Mouse (Mus musculus) MEL (cell line): ENCODE data around the gene Mical3.

Experiments
- BHLHE40 ChIP-seq: IDR thresholded peaks from 2 replicates; pipeline ENCODE4 v1.6.1; 2012; ENCODE audit warnings: low read depth, mild to moderate bottlenecking, inconsistent platforms, low read length, improper control_type of control experiment, borderline replicate concordance
- CHD2 ChIP-seq: IDR thresholded peaks from 2 replicates; pipeline ENCODE4 v1.6.1; 2011; ENCODE audit warnings: low read length, improper control_type of control experiment
- CTCF ChIP-seq, 3 experiments: IDR thresholded peaks in 2 of 3; conservative IDR thresholded peaks in 1 of 3; 2 replicates each; pipeline ENCODE4 v1.5.1; 2011 to 2012; ENCODE audit warnings: low read length in 3 of 3, low read depth in 2 of 3, mild to moderate bottlenecking in 2 of 3, improper control_type of control experiment in 1 of 3, inconsistent platforms in 1 of 3, mixed read lengths in 1 of 3, moderate library complexity in 1 of 3; ENCODE audit not compliant: control insufficient read depth in 1 of 3, insufficient read depth in 1 of 3, poor library complexity in 1 of 3, severe bottlenecking in 1 of 3
- ELF1 ChIP-seq: IDR thresholded peaks from 2 replicates; pipeline ENCODE4 v1.6.1; 2014; ENCODE audit warnings: low read depth, mild to moderate bottlenecking, inconsistent platforms, low read length, improper control_type of control experiment, moderate library complexity
- EP300 ChIP-seq, 2 experiments: IDR thresholded peaks; 2 replicates each; pipeline ENCODE4 v1.6.1; 2011; ENCODE audit warnings: improper control_type of control experiment in 2 of 2, low read length in 2 of 2, low read depth in 1 of 2, mild to moderate bottlenecking in 1 of 2
- ETS1 ChIP-seq: IDR thresholded peaks from 2 replicates; pipeline ENCODE4 v1.6.1; 2012; ENCODE audit warnings: low read depth, mild to moderate bottlenecking, inconsistent platforms, low read length, improper control_type of control experiment, moderate library complexity
- GATA1 ChIP-seq: IDR thresholded peaks from 2 replicates; pipeline ENCODE4 v1.6.1; 2011; ENCODE audit warnings: low read depth, low read length, improper control_type of control experiment
- HCFC1 ChIP-seq: IDR thresholded peaks from 2 replicates; pipeline ENCODE4 v1.6.1; 2012; ENCODE audit warnings: low read depth, mild to moderate bottlenecking, inconsistent platforms, low read length, improper control_type of control experiment, moderate library complexity
- NRF1 ChIP-seq: IDR thresholded peaks from 2 replicates; pipeline ENCODE4 v1.6.1; 2014; ENCODE audit warnings: low read depth, mild to moderate bottlenecking, inconsistent platforms, low read length, improper control_type of control experiment, moderate library complexity; ENCODE audit not compliant: poor library complexity, insufficient read depth, severe bottlenecking
- POLR2A ChIP-seq, 2 experiments: IDR thresholded peaks; 2 replicates each; pipeline ENCODE4 v1.6.1; 2011 to 2012; ENCODE audit warnings: low read length in 2 of 2, mild to moderate bottlenecking in 2 of 2, control low read depth in 1 of 2, improper control_type of control experiment in 1 of 2, low read depth in 1 of 2, moderate library complexity in 1 of 2; ENCODE audit not compliant: control insufficient read depth in 1 of 2, insufficient read depth in 1 of 2, poor library complexity in 1 of 2
- SMC3 ChIP-seq: IDR thresholded peaks from 2 replicates; pipeline ENCODE4 v1.6.1; 2011; ENCODE audit warnings: low read depth, low read length, improper control_type of control experiment
- TAL1 ChIP-seq: IDR thresholded peaks from 2 replicates; pipeline ENCODE4 v1.6.1; 2012; ENCODE audit warnings: mild to moderate bottlenecking, inconsistent platforms, low read length, moderate library complexity, mixed read lengths
- TBP ChIP-seq: IDR thresholded peaks from 2 replicates; pipeline ENCODE4 v1.8.0; 2011; ENCODE audit warnings: low read depth, low read length, improper control_type of control experiment

DNA sequence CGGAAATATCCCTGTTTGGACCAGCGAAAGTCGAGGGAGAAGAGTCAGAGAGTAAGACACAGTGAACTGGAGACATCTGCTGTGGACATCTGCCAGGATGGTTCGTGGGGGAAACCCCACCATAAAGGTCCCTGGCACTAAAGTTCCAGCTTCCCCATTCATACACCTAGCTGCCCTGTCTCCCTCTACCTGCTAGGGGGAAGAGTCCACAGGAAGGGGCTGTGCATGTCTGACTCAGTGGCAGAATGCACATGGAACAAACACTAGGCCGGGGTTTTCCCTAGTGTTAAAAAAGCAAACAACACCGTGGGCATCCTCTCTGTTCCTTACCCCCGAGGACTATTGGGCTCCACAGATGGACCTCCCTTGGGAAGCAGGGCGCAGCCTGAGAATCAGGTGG lies 217.0 kb downstream of the Mical3 start:
- TF ChIP-seq TAL1, result 0 out of 2 replicates have a peak, but pooled peaks have one; percentile 6
- TF ChIP-seq ELF1, result no peak
- TF ChIP-seq HCFC1, result no peak
- no peak for TF ChIP-seq BHLHE40
- TF ChIP-seq TBP, result no peak
- TF ChIP-seq CTCF (IDR thresholded peaks at IDR 0.05 in 2 of 3, conservative IDR thresholded peaks at IDR 0.05 in 1 of 3; ENCODE audit: control insufficient read depth in 1 of 3, insufficient read depth in 1 of 3, low read depth in 2 of 3, low read length in 3 of 3, poor library complexity in 1 of 3, severe bottlenecking in 1 of 3), result no peak
- TF ChIP-seq POLR2A (IDR thresholded peaks at IDR 0.05; ENCODE audit: control insufficient read depth in 1 of 2, insufficient read depth in 1 of 2, low read depth in 1 of 2, low read length in 2 of 2, poor library complexity in 1 of 2), result no peak
- no peak for TF ChIP-seq CHD2
- TF ChIP-seq SMC3, result no peak
- TF ChIP-seq ETS1, result 0 out of 2 replicates have a peak, but pooled peaks have one; percentile 11
- TF ChIP-seq NRF1, result no peak
- TF ChIP-seq GATA1, result no peak
- 0 out of 4 replicates have a peak, but pooled peaks have one; percentile 3 to 5 for TF ChIP-seq EP300 (IDR thresholded peaks at IDR 0.05; ENCODE audit: low read depth in 1 of 2, low read length in 2 of 2)
